Mouse (Mus musculus) retina, postnatal 1 day (tissue): Measurements from ENCODE around the gene Vangl1.
"Not testable (repeated sequence)": the region's sequence is repeated elsewhere in the genome, so short reads cannot be mapped to it uniquely, and the experiment has no call there.

ENCODE experiments used
- DNase-seq: peaks from one replicate; pipeline ENCODE4 v3.0.0-alpha.2; 2012

Gene Vangl1

DNA sequence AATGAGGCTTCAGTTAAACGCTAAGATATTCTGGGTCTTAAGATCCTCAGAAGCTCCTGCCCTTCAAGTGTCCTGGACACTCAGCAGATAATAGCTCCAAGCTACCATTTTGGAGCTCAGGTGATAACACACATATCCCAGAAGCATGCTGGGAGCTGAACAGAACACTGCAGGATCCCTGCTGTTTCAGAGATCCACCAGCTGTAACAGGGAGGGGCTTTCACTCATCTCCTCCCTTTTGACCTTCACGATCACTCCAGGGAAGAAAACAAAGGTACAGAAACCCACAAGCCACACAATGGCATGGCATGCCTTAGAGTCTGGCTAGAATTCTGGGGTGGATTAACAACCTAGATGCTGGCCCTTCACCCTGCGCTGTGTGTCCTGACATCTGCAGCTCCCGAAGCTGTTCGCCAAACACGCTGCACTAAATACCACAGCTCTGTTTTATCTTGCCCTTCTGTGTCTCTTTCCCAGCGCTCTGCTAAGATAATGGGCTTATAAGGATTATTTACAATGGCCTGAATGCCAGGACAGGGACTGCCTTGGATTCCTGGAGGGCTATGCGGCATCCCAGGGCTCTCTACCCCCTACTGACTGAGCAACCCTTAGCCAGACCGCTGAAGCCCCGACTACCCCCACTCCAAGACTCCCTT, 36.8 kb downstream of the Vangl1 start:
- peak; percentile 56 for DNase-seq

DNA sequence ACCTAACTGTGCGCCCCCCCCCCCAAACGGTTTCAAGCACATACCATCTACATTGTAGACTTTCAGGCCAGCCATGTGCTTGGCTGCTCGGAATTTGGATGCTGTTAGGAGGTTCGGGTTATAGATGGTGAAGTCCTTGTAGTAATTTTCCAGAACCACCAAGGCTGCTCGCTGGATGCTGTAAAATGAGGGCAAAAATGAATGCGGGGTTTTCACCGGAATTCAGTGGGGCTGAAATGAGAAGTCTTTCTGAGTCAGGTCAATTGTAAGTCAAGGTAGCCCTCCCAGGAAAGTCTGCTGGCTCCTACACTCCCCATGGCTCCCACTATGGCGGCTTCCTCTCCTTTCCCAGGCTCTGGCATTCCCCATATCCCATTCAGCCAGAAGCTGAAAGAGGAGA, 37.7 kb downstream of the Vangl1 start:
- no peak for DNase-seq

DNA sequence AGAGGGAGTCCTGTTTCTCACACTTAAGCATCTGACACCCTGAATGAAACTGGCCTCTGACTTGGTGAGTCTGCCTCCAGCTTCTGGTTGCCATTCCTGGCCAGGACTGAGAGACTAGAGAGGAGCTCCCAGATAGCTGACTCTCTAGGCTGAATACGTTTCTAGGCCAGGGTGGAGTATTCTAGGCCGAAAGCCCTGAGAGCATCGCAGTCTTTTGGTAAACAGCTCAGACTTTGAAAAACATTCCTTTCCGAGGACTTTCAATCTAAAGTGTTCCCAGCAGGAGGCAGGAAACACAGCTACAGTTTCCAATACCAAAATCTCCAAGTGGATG, 38.2 kb downstream of the Vangl1 start:
- no peak for DNase-seq

DNA sequence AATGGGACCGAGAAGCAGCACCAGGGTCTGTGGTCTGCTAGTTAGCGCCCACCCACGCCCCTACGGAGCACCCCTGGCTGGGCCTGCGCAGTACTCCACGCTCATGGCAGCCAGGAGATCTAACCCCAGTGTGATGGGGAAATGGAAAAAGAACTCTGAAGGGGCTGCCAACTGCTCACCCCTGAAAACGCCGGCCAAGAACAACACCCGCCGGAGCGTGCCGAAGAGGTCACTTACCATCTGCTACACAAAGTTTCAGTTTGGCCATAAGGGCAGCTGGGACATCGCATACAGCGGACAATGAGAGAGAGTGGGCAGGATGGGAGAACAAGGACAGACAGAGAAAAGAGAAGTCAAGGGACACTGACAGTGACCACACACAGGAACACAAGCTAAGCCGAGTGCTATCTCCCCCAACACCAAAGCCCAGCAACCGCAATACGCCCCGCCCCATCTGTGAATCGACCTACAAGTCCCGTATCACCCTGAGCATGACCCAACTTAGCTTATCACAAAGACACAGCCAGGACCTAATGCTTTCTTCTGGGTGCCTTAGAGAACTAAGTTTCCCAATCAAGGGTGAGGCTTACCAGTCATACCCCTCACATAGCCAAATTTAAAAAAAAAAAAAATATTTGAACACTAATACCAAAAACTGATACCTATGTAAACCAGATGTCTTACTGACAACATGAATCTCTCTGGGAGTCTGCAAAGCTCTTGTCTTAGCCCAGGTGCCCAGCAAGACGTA, 38.8 kb downstream of the Vangl1 start:
- no peak for DNase-seq

DNA sequence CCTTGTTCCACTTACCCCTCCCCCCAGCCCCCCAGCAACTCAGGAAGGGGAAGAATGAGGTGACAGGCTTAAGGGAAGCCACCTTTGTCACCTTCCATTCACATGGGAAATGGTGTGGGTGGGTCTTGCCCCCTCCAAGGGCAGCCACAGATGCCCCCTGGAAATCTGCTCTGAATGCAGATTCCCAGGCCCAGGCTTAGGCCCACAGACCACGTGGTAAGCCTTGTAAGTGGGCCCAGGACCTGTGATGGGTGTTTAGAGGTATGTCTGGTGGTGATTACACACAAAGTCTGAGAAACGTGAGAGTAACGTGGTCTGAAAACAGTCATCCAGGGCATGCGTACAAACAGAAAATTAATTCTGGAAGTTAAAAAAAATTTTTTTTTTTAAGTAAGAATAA, 39.6 kb downstream of the Vangl1 start:
- no peak for DNase-seq

DNA sequence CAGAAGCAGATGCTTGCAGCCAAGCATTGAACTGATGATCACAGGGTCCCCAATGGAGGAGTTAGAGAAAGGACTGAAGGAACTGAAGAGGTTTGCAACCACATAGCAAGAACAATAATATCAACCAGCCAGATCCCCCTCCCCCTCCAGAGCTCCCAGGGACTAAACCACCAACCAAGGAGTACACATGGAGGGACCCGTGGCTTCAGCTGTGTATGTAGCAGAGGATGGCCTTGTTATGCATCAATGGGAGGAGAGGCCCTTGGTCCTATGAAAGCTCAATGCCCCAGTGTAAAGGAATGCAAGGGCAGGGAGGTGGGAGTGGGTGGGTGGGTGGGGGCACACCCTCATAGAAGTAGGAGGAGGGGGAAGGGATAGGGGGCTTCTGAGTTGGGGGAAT, 40.6 kb downstream of the Vangl1 start:
- not testable (repeated sequence) for DNase-seq

DNA sequence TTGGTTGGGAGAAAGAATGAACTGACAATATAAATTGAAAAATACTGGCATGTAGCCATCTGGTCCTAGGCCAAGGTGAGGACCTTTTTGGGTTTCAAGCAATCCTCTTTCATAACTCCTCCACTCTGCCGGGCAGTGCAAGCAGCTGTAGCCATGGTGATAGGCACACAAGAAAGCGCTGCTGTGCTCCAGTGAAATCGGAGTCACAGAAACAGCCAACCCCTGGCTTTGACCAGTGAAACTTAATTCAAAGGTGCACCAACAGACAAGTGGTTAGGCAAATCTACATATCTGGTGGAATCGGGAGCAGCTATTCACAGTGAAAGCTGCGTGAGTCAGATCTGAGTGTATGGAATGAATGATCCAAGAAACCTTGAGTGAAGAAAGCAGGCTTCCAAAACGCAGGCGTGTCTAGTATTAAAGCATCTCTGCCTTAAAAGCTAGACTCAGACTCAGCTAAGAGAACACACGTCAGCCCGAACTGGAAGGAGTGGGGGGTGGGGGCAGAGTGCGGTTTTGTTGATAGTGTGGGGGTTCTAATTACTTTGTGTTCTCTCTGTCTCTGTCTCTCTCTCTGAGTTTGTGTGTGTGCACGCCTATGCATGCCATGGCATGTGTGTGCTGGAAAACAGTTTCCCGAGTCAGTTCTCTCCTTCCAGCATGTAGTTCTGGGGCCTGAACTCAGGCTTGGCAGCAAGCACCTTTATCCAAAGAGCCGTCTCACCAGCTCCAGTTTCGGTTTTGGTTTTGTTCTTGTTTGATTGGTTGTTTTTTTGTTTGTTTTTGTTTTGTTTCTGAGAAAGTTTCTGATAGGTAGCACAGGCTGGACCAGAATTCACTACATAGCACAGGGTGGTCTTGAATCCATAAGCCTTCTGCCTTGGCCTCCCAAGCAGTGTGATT, 44.8 kb downstream of the Vangl1 start:
- peak; percentile 44 for DNase-seq

DNA sequence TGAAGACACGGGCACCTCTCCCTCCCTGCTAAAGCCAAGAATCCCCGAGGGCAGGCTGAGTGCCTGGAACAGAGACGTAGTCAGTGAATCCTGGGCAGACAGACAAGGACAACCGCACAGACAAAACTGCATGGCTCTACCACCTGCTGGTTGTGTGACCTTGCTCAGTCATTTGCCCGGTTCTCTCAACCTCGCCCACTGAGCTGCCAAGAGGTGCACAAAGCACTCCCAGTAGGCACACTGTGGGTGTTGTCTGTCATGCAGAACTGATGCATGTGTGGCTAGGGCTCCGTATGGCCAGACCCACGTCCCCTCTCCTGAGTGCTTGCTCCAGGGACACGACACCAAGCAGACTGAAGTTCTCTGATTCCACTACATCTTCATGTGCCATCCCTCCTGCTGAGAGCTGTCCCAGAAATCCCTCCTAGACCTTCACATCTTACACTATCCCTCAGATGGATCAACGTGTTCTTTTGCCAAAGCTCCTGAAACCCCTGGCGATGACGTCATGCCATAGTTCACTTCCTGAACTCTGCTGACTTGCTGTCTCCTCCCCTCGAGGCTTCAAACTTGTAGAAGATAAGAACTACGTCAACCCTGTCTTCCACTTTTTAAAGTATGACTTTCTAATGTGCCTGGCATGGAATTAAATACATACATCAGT, 45.6 kb downstream of the Vangl1 start:
- DNase-seq: no peak

DNA sequence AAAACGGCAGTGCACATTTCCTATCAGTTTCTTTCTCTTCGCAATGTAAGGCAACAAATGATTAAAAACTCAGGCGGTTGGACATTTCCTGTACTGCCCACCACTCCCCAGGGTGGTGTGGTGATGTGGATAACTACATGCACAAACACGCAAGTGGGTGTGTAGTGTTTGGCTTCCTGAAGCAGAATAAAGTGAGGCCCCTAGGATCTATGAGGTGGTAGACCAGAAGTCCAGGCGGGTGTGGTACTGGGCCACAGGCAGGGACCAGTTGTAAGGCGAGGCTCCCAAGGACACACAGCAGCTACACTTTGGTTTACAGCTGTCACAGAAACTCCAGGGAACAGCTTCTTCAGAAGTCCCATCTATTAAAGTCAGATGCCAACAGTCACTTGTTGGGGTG, 46.8 kb downstream of the Vangl1 start:
- no peak for DNase-seq

DNA sequence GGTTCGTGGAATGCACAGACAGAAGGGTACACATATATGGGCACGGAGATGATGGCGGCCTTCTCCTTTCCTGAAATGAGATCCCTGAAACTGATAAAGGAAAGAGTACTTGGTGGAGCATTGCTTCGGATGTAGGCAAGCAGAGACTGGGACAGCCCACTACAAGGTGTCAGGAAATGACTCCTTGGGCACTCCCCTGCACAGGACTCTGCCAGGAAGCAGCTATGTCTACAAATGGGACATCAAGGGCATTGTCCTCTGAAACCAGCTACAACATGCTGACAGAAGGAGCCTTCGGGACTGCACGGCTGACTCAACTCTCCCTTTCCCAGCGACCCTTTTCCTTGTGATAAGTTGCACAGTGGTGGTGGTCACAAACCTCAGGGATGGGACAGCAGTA, 47.8 kb downstream of the Vangl1 start:
- no peak for DNase-seq

DNA sequence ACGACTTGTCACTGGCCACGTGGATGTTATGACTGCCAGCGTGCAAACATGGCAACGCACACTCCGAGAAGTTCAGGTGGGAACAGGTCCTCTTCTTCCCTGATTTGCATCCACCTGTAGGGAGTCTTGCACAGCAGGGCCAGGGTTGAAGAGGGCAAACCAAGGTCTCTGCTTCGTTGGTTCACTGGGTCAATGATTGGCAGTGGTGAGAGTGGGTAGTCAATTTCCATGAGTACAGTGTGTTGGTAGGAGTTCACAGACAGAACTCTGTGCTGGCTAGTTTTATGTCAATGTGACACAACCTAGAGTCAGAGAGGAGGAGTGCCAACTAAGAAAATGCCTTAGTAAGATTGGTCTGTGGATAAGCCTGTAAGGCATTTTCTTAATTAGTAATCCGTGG, 50.4 kb downstream of the Vangl1 start:
- no peak for DNase-seq

DNA sequence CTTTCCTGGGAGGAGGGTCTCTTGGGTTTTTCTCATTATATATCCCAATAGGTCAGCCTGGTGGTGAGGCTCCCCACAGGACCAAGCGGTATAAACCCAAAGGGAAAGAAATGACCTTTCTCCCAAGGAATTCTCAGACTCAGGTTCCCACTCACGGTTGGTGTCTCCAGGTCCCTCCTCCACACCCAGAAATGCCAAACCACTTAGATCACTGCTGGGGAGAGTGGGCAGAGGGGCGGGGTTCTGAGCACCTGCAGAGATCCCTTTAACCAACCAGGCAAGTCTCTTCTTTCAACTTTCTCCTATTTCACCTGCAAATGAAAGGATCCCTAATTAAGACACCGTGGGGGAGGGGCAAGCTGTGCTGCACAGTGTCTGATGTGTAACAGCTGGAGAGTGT, 51.6 kb downstream of the Vangl1 start:
- DNase-seq: no peak

DNA sequence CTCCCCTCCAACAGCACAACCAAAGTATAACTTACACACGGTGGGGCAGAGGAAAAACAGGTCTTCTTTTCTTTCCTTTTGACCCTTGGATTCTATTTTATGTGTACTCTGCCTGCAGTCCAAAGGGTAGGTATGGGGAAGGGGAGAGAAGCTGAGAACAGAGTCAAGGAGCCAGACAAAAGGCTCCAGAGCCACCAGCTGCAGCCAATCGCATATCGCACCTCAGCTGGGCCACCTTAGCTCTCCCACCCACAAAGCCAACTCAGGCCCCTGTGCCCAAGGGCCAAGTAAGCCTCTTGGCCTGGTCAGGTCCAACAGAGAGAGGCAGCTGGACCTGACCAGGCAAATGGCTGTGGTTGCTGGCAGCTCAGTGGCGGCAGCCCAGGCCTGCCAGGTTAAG, 52.0 kb downstream of the Vangl1 start:
- DNase-seq: no peak

DNA sequence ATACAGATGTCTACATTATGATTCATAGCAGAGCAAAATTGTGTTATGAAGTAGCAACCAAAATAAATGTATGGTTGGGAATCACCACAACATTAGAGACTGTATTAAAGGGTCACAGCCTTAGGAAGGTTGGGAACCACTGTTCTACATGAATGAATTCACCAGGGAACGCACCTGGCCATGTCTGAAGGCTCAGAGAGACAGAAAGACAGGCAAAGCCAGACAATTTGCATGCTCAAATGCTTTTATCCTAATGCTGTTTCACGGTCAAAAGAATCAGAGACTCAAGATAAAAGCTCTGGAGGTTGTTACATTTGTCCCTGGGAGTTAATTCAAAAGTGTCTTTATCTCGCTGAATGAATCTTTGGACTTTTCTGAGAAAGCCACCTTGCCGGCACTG, 52.6 kb downstream of the Vangl1 start:
- DNase-seq: no peak

DNA sequence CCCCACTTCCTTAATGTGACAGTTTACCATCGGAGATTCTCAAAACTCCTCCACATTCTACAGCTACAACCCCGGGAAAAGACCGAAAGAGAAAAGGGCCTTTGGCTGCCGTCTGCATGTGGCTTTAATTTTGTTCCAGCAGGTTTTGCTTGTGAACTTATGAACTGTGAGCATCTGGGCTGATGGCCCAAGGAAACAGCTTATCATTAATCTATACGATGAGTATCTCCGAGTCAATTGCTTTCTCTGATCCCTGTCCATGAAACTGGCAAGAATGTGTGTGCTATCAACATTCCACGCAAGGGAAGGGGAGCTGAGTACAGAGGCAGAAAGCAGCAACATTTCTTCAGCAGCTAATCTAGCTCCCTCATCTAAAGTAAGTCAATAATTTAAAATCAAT, 54.6 kb downstream of the Vangl1 start:
- DNase-seq: no peak

DNA sequence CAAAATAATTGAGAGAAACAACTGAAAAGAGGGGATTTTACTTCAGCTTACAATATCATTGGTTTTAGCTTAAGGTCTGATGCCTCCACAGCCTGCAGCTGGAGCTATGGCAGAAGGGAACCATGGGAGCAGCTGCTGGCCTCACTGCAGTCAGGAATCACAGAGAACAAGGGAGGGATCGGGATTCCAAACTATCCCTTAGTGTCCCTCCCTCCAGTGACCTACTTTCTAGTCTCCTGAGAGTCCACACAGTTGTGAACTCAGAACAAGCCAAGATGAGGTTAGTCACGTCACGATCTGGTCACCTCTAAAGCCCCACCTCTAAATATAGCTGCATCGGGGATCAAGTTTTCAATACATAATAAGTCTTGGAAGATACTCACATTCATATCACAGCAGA, 57.3 kb downstream of the Vangl1 start:
- DNase-seq: peak; percentile 78

DNA sequence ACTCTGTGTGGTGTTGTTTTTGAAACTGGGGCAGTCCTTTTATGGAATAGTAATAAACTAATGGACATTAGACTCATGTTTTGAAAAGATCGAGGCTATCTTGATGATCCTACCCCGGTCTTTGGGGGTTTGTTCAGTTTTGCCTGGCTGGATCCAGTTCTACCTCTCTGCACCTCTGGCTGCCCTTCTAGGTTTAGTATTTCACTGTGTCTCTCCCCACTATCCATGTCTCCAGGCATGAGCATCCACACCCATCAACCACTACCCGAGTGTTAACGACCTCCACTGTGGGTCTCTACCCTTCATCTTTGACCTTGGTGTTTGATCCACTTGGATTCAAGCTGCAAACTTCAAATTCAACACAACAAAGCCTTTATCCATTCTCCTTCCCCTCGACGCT, 58.1 kb downstream of the Vangl1 start:
- DNase-seq: no peak

DNA sequence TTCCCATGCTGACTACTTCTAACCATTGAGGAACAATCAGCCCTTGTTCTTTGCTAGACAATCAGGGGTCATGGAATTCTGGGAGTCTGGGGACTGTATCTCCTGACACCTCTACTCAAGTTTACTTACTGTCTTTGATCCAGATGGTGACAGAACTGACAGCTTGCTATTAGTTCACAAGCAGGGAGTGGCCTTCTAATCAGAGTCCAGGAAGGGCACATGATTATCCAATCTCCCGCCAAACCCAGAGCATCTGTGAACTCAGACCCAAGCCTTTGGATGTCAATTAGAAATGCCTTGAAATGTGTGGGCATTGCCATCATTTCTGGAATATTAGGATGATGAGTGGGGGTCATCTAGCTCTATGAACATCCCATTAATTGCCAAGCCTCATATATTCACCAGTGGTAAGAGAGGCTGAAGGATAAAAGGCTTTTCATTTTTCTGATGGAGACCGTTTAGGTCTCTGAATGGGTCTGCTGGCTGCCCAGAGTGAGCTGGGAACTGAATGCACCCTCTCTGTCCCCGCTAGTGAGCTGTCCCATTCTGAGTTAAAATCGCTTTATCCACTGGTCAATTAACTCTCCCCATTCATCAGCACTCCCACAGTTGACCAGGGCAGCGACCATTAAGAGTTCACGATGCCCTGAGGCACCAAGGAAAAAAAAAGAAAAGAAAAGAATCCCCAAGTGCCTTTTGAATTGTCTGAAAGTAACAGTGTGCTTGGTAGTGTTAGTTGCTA, 58.7 kb downstream of the Vangl1 start:
- DNase-seq: peak; percentile 86

DNA sequence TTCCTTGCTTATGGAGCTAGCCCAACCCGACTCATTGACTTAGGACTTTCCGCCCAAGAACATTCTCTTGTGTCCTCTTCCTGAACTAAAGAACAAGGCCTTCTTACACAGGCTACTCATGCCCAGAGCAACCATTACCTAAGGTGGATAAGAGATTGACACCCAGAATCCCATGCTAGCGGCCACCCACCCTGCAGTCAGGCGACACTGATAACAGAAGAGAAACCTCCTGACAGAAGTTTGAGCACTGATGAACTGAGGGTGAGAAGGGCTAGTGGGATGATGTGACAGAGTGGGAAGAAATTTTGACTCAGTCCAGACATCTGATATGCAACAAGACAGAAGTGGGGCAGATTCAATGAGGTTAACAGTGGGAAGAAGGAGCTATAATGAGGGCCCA, 60.1 kb downstream of the Vangl1 start:
- DNase-seq: no peak

DNA sequence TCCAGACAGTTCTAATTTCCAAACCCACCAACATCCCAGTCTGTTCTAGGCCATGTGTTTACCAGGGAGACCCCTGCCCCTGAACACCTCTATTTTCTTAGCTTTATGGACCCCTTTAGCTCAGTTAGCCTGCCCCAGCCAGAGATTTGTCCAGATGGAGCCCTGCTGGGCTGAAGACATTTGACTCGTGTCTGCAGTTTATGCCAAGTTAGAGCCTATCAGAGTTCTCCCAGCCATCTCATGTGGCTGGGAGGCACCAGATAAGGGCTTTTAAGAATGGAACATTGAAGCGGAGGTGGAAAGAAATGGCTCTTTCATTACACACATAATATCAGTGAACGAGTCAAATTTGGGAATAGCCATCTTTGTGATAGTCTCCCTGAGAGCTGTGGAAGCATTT, 61.0 kb downstream of the Vangl1 start:
- DNase-seq: no peak

DNA sequence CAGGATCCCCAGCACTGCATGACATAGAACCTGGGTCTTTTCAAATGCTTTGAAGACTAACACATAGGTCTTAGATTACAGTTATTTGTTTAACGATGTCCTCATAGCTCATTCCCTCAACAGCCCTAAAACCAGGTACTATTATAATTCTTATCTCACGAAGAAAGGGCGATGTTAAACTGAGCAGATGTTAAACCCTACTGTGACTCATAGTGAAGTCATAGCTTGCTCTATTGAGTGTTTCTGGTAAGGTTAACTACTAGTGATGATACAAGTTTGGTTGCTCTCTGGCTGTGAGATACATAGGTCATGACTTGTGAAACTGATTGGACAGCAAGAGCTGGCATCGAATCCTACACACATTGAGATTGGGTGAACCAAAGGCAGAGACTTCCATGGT, 61.5 kb downstream of the Vangl1 start:
- no peak for DNase-seq

DNA sequence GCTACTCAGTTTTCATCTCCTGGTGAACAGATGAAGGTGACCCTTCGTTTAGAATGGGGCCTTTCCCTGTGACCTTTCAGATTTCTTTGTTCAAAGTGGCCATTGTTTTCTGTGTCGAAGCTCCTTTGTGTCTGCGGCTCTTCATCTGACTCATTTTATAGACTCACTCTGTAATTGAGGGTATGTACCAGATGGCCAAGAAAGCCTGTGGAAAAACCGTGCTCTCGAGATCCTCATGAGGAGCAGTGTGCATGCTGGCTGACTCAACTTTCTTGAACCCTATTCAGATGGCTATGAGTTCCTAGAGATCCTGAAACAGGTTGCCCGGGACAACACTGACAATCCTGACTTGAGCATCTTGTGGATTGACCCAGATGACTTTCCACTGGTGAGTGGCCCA, 62.6 kb downstream of the Vangl1 start:
- no peak for DNase-seq

DNA sequence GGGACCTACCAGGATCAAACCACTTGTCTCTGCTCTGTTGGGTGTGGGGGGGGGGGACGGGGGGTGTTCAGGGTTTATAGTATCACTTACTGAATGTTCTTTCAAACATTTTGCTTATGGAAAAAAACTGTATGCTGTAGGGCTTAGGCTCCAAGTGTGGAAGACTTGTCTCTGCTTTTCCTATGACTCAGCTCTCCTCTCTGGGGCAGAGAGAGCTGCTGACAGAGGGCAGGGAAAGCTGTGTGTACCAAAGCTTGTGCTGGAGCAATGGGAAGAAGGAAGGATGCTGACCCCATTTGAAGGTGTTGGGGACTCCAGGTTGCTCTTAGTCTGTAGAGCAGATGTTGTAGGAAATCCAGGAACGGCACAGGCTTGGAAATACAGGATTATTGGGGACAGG, 63.0 kb downstream of the Vangl1 start:
- DNase-seq: no peak
